Mouse (Mus musculus): ENCODE measurements at regions not wholly inside any gene's neighbourhood (a gene's known extent, or its start where the extent isn't known, plus 50 kb on each side); places are given as distances from the start of the nearest gene placed in this dataset.
"Not testable (repeated sequence)": the region's sequence is repeated elsewhere in the genome, so short reads cannot be mapped to it uniquely, and the experiment has no call there.

GRCm38 (mm10) chr8:57383746-57384320 is 63.0 kb downstream of the Hand2 start:
- no peak overlapping the region for H3K4me3 ChIP-seq (ENCODE audit: low read depth, low read length)
- TF ChIP-seq CTCF (IDR thresholded peaks at IDR 0.05; ENCODE audit: low read depth, low read length) (no peak), POLR2A (IDR thresholded peaks at IDR 0.05; ENCODE audit: insufficient read depth, low read length) (no peak), EP300 (IDR thresholded peaks at IDR 0.05; ENCODE audit: insufficient read depth, low read depth, low read length) (no peak)
- no peaks in the 10 kb centered on the region for H3K36me3 ChIP-seq (ENCODE audit: control insufficient read depth, insufficient read depth, low read length, poor library complexity, severe bottlenecking)
- H3K27me3 ChIP-seq (ENCODE audit: control insufficient read depth, insufficient read depth, low read length, poor library complexity, severe bottlenecking) = no peaks in the 10 kb centered on the region
- H3K27ac ChIP-seq (ENCODE audit: insufficient read depth, low read length) = no peak overlapping the region
- no peak overlapping the region for H3K9ac ChIP-seq (ENCODE audit: low read depth, poor library complexity, severe bottlenecking)
- no peaks in the 10 kb centered on the region for H3K4me1 ChIP-seq (ENCODE audit: control insufficient read depth, insufficient read depth, low read length)
- H3K9me3 ChIP-seq (replicated peaks; ENCODE audit: control insufficient read depth, insufficient read depth, low read length, poor library complexity, severe bottlenecking) = no peaks in the 10 kb centered on the region

- no peak overlapping the region for H3K9ac ChIP-seq (ENCODE audit: low read depth, poor library complexity, severe bottlenecking)
- no peak overlapping the region for H3K4me3 ChIP-seq (ENCODE audit: low read depth, low read length)
- H3K27me3 ChIP-seq (ENCODE audit: control insufficient read depth, insufficient read depth, low read length, poor library complexity, severe bottlenecking) = no peaks in the 10 kb centered on the region
- TF ChIP-seq CTCF (IDR thresholded peaks at IDR 0.05; ENCODE audit: low read depth, low read length) = no peak
- TF ChIP-seq POLR2A (IDR thresholded peaks at IDR 0.05; ENCODE audit: insufficient read depth, low read length) = no peak
- no peak for TF ChIP-seq EP300 (IDR thresholded peaks at IDR 0.05; ENCODE audit: insufficient read depth, low read depth, low read length)
- H3K4me1 ChIP-seq (ENCODE audit: control insufficient read depth, insufficient read depth, low read length) = no peaks in the 10 kb centered on the region
- H3K27ac ChIP-seq (ENCODE audit: insufficient read depth, low read length) = no peak overlapping the region
- no peaks in the 10 kb centered on the region for H3K9me3 ChIP-seq (replicated peaks; ENCODE audit: control insufficient read depth, insufficient read depth, low read length, poor library complexity, severe bottlenecking)
- no peaks in the 10 kb centered on the region for H3K36me3 ChIP-seq (ENCODE audit: control insufficient read depth, insufficient read depth, low read length, poor library complexity, severe bottlenecking)
Observed at GRCm38 (mm10) chr8:57387627-57388026, 66.8 kb downstream of the Hand2 start.

DNA sequence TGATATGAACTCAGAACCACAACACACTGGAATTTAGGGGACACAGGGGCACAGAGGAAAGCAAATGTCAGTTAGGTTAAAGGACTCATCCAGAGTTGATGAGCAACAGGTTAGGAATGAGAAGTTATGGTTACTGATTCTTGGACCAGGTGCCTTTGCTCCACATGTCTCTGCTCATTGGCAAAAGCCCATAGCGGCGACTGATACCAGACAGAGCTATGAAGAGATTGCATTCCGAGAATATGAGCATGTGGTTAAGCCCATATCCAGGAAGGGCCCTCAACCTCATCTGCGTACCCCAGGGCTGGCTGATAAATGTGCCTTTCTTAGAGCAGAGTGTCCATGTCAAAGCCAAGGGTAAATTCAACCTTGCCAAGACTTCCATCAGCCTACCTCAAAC is 67.1 kb upstream of the Scrg1 start:
- Histone ChIP-seq H3K9me3 (replicated peaks; ENCODE audit: control insufficient read depth, insufficient read depth, low read length, poor library complexity, severe bottlenecking) (no peaks in the 10 kb centered on the region), H3K9ac (ENCODE audit: low read depth, poor library complexity, severe bottlenecking) (no peak overlapping the region), H3K27ac (ENCODE audit: insufficient read depth, low read length) (no peak overlapping the region), H3K4me3 (ENCODE audit: low read depth, low read length) (no peak overlapping the region), H3K27me3 (ENCODE audit: control insufficient read depth, insufficient read depth, low read length, poor library complexity, severe bottlenecking) (no peaks in the 10 kb centered on the region), H3K4me1 (ENCODE audit: control insufficient read depth, insufficient read depth, low read length) (no peaks in the 10 kb centered on the region), H3K36me3 (ENCODE audit: control insufficient read depth, insufficient read depth, low read length, poor library complexity, severe bottlenecking) (no peaks in the 10 kb centered on the region)
- TF ChIP-seq POLR2A (IDR thresholded peaks at IDR 0.05; ENCODE audit: insufficient read depth, low read length) = no peak
- TF ChIP-seq EP300 (IDR thresholded peaks at IDR 0.05; ENCODE audit: insufficient read depth, low read depth, low read length) = no peak
- no peak for TF ChIP-seq CTCF (IDR thresholded peaks at IDR 0.05; ENCODE audit: low read depth, low read length)

DNA sequence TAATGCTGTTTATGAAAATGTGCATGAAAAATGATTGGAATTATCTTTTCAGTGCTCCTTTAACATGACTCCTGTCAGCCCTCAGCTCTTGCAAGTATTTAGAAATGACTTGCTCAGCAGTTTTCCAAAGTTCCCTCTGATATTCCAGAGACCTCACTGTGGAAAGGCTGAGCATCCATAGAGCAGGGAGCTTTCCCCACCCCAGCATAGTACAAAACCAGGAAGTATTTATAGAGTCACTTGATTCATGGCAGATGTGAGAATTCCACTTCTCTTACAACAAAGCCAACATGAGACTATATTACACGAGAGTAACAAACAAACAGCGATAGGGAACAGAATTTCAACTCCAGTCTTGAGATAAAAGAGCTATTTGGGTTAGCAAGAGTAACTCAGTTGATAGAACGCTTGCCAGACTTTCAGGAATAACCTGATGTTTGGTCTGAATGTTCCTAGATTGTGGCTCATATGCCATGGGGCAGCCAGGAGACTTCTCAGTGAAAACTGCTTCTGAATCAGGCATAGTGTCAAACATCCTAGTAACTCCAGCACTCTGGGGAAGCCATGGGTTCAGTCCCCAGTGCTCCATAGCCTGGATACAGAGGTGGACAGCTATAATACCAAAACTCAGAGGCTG is 57.6 kb upstream of the Scrg1 start:
- Histone ChIP-seq H3K4me1 (ENCODE audit: control insufficient read depth, insufficient read depth, low read length) (no peaks in the 10 kb centered on the region), H3K27me3 (ENCODE audit: control insufficient read depth, insufficient read depth, low read length, poor library complexity, severe bottlenecking) (peaks cover 2% of the 10 kb centered on the region; the same call in 1 of the 2 replicates), H3K9ac (ENCODE audit: low read depth, poor library complexity, severe bottlenecking) (no peak overlapping the region), H3K9me3 (replicated peaks; ENCODE audit: control insufficient read depth, insufficient read depth, low read length, poor library complexity, severe bottlenecking) (peaks cover 7% of the 10 kb centered on the region), H3K36me3 (ENCODE audit: control insufficient read depth, insufficient read depth, low read length, poor library complexity, severe bottlenecking) (no peaks in the 10 kb centered on the region), H3K4me3 (ENCODE audit: low read depth, low read length) (no peak overlapping the region), H3K27ac (ENCODE audit: insufficient read depth, low read length) (no peak overlapping the region)
- no peak for TF ChIP-seq CTCF (IDR thresholded peaks at IDR 0.05; ENCODE audit: low read depth, low read length)
- no peak for TF ChIP-seq POLR2A (IDR thresholded peaks at IDR 0.05; ENCODE audit: insufficient read depth, low read length)
- no peak for TF ChIP-seq EP300 (IDR thresholded peaks at IDR 0.05; ENCODE audit: insufficient read depth, low read depth, low read length)

DNA sequence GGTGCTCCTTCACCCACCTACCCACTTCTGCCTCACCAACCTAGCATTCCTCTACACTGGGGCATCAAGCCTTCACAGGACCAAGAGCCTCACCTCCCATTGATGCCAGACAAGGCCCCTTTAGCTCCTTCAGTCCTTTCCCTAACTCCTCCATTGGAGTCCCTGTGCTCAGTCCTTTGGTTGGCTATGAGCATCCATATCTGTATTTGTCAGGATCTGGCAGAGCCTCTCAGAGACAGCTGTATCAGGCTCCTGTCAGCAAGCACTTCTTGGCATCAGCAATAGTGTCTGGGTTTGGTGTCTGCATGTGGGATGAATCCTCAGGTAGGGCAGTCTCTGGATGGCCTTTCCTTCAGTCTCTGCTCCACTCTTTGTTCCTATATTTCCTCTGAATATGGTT is 55.6 kb upstream of the Scrg1 start:
- not testable (repeated sequence) for H3K9ac ChIP-seq (ENCODE audit: low read depth, poor library complexity, severe bottlenecking); H3K27me3 ChIP-seq (ENCODE audit: control insufficient read depth, insufficient read depth, low read length, poor library complexity, severe bottlenecking); H3K4me3 ChIP-seq (ENCODE audit: low read depth, low read length); H3K9me3 ChIP-seq (replicated peaks; ENCODE audit: control insufficient read depth, insufficient read depth, low read length, poor library complexity, severe bottlenecking); H3K36me3 ChIP-seq (ENCODE audit: control insufficient read depth, insufficient read depth, low read length, poor library complexity, severe bottlenecking); H3K27ac ChIP-seq (ENCODE audit: insufficient read depth, low read length); H3K4me1 ChIP-seq (ENCODE audit: control insufficient read depth, insufficient read depth, low read length)

GRCm38 (mm10) chr8:57400776-57401631 is 54.7 kb upstream of the Scrg1 start:
- Histone ChIP-seq H3K27ac (ENCODE audit: insufficient read depth, low read length) (no peak overlapping the region), H3K27me3 (ENCODE audit: control insufficient read depth, insufficient read depth, low read length, poor library complexity, severe bottlenecking) (peaks cover 5% of the 10 kb centered on the region), H3K9me3 (replicated peaks; ENCODE audit: control insufficient read depth, insufficient read depth, low read length, poor library complexity, severe bottlenecking) (peaks cover 7% of the 10 kb centered on the region), H3K9ac (ENCODE audit: low read depth, poor library complexity, severe bottlenecking) (no peak overlapping the region), H3K4me3 (ENCODE audit: low read depth, low read length) (no peak overlapping the region), H3K4me1 (ENCODE audit: control insufficient read depth, insufficient read depth, low read length) (no peaks in the 10 kb centered on the region), H3K36me3 (ENCODE audit: control insufficient read depth, insufficient read depth, low read length, poor library complexity, severe bottlenecking) (no peaks in the 10 kb centered on the region)
- TF ChIP-seq EP300 (IDR thresholded peaks at IDR 0.05; ENCODE audit: insufficient read depth, low read depth, low read length) (no peak), CTCF (IDR thresholded peaks at IDR 0.05; ENCODE audit: low read depth, low read length) (no peak), POLR2A (IDR thresholded peaks at IDR 0.05; ENCODE audit: insufficient read depth, low read length) (no peak)

Measured in ES-Bruce4 (cell line).